Mouse (Mus musculus): ENCODE results near the gene Fchsd2.

The Fchsd2 gene

GRCm38 (mm10) chr7:101286891-101287290 is 194.2 kb downstream of the Fchsd2 start:
- DNase-seq (ENCODE audit: low read depth, low spot score): no peak

GRCm38 (mm10) chr7:101287820-101288219 is 195.2 kb downstream of the Fchsd2 start:
- no peak for DNase-seq (ENCODE audit: low read depth, low spot score)

- peak; percentile 34 for DNase-seq (ENCODE audit: low read depth, low spot score)
Measured at GRCm38 (mm10) chr7:101288436-101288835, 195.8 kb downstream of the Fchsd2 start.

GRCm38 (mm10) chr7:101290401-101290800 is 197.7 kb downstream of the Fchsd2 start:
- no peak for DNase-seq (ENCODE audit: low read depth, low spot score)

- no peak for DNase-seq (ENCODE audit: low read depth, low spot score)
Measured at GRCm38 (mm10) chr7:101291211-101291610, 198.5 kb downstream of the Fchsd2 start.

- no peak for DNase-seq (ENCODE audit: low read depth, low spot score)
Measured at GRCm38 (mm10) chr7:101291641-101292040, 199.0 kb downstream of the Fchsd2 start.

DNA sequence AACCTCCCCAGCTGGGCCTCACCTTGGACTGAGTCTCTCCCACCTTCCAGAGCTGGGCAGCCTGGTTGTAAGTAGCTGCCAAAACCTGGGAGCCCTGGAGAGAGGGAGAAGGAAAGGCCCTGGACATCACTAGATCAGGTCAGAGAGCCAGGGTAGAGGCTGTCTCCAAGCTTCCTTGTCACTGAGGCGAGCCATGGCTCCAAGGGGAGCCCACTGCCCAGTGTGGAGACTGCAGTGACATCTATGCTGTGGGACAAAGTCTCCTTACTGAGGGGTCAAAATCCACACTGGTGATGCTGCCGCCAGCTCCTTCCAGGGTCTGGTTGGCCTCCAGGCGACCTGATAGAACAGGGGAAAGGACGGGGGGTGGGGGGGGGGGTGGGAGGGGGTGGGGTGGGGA is 199.4 kb downstream of the Fchsd2 start:
- DNase-seq (ENCODE audit: low read depth, low spot score): no peak

GRCm38 (mm10) chr7:101292696-101293095 is 200.0 kb downstream of the Fchsd2 start:
- no peak for DNase-seq (ENCODE audit: low read depth, low spot score)

DNA sequence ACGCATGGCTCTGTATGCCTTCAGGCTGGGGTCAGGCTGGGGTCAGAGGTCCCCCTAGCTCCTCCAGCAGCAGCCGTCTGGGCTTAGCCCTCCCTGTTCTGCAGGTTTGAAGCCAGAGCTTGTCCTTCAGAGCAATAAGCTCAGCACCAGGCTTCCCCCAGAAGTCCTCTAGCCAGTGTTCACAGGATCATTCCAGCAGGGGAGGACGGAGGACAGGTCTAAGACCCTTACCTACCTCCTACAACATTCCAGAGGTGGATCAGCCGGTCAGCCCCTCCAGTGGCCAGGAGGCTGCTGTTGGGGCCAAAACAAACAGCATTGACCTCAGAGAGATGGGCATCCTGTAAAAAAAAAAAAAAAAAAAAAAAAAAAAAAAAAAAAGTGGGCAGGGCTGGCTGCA is 200.5 kb downstream of the Fchsd2 start:
- no peak for DNase-seq (ENCODE audit: low read depth, low spot score)

DNA sequence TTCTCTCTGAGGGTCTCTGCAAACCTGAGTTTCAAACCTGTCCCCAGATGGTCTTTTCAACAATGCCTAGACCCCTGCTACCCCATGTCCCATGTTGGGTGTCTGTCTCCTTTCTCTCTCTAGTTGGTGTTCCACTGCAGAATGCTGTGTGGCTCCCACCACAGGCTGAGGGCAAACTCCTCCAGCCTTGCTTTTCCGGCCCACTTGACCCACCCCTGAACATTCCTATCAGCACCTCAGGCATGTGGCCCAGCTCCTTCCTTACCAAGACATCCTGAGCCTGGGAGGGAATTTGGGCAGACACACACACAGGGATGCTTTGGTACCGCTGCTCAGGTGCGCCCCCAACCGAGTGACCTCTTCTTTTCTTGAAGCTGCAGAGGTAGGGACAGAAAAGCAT is 200.9 kb downstream of the Fchsd2 start:
- DNase-seq (ENCODE audit: low read depth, low spot score): no peak

- DNase-seq (ENCODE audit: low read depth, low spot score): peak; percentile 47
Measured at GRCm38 (mm10) chr7:101295438-101295837, 202.8 kb downstream of the Fchsd2 start.

- peak; percentile 91 for DNase-seq (ENCODE audit: low read depth, low spot score)
Measured at GRCm38 (mm10) chr7:101296252-101297022, 203.8 kb downstream of the Fchsd2 start.

DNA sequence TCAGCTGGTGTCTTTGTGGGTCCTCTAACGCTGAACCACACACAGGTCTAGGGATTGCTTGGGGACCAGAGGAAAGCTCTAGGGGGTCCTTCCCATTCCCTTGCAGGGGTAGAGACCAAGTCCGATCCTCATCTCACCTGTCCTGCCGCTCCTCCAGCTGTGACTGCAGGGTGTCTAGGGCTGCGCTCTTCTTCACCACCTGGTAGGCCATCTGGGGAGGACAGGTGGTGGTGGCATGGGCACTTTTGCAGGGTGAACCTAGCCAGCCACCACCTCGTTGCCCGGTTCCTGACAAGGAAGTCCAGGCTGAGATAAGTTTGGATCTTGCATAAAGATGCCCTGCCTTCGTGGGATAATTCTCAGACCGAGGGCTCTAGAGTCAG is 204.4 kb downstream of the Fchsd2 start:
- no peak for DNase-seq (ENCODE audit: low read depth, low spot score)

DNA sequence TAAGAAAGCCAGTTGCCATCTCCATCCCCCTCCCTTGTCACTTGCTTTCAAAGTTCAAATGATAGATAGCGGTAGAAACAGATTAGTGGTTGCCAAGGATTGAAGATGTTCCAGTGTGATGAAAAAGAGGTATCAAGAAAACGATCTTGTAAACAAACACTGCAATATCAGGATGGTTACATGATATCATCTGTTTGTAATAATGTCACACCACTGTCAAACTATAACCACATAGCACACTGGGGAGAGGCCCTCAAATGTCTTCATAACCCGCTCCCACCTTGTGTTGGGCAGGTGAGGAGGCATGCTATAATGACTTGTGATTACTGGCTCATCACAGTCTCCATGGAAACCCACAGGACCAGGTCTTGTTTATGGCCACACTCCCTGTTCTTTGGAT is 205.7 kb downstream of the Fchsd2 start:
- no peak for DNase-seq (ENCODE audit: low read depth, low spot score)

DNA sequence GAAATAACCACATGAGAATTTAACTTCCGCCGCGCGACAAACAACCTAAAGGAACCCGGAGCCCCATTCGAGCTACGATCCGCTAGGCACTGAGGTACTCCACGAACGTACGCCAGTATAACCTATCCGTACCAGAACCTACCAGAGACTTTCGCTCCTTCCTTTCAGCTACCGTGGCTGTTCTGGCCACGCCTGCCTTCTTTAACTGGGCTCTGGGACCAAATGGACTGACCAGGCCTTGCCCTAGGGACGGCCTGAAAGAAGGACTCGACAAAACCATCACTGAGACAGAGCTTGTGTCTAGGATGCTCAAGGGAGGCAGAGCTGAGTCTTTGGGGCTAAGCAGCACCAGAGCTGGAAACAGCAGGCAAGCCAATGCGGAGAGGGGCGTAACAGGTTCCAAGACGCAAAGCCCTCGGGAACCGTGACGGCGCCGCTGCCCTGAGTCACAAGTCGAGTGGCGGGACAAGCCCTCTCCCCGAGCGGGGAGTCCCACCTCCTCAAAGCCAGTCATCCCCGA is 208.8 kb downstream of the Fchsd2 start:
- DNase-seq (ENCODE audit: low read depth, low spot score): peak; percentile 83

DNA sequence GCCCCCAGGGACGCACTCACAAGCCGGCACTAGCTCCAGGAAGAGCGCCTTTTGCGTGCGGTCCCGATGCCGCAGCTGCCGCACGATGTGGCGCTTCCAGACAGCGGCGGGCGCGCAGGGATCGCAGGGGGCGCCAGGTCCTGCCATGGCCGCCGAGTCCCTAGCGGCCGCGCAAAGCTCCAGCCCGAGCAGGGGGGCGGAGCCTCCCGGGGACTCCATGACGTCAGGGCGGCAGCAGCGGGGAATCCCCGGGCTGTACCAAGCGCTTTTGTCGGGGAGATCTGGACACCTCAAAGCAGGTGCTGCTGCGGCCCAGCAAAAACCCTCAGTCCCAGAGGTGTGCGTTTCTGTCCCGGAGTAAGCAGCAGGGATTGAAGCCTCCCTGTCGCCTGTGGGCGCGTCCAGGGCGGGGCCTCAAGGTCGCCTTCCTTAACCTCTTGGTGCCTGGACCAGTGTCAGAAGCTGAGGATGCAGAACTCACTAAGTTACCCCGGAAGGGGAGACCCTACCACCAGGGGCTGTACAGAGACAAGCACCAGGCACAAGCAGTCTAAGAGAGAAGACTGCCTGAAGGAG is 209.3 kb downstream of the Fchsd2 start, which contains the start of gene Atg16l2:
Atg16l2 (minus strand) TSS at position 371 of the 576 bp plus-strand sequence.
- peak; percentile 96 for DNase-seq (ENCODE audit: low read depth, low spot score)

GRCm38 (mm10) chr7:101302691-101303090 is 210.0 kb downstream of the Fchsd2 start:
- DNase-seq (ENCODE audit: low read depth, low spot score): no peak

DNA sequence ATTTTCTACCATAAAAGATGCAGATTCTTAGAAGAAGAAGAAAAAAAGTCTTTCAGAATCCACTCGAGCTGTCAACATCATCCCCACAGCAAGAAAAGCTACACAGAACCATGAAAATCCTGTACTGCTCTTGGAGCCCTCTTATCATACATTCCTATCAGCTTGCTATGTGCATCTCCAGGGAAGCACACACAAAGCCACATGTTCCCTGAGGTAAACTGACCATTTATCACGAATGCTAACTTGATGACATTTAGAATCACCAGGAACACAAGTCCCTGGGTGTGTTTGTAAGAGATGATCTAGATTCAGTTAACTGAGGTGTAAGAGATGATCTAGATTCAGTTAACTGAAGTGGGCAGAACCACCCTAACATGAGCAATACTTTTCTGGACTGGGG is 214.2 kb downstream of the Fchsd2 start:
- no peak for DNase-seq (ENCODE audit: low read depth, low spot score)

- DNase-seq (ENCODE audit: low read depth, low spot score): no peak
Measured at GRCm38 (mm10) chr7:101309985-101310326, 217.3 kb downstream of the Fchsd2 start.

GRCm38 (mm10) chr7:101310327-101311028 is 217.8 kb downstream of the Fchsd2 start:
- peak; percentile 99 for DNase-seq (ENCODE audit: low read depth, low spot score)

DNA sequence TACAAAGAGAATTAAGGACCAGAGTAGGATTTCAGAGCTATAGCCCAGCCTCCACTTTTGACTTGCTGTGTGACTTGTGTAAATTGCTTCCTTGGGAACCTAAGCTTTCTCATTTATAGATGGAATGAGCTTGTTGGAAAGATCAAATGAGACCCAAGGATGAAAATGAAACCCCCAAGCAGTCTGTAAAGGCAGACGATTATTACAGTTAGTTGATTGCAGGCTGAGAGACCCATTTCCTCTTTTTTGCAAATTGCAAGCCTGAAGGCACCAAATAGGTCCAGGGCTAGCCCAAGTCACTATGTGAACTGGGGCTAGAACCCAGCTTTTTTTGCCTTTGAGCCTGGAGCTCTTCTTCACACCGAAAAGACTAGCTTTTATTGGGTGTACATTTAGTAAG is 218.4 kb downstream of the Fchsd2 start:
- DNase-seq (ENCODE audit: low read depth, low spot score): no peak

- DNase-seq (ENCODE audit: low read depth, low spot score): no peak
Measured at GRCm38 (mm10) chr7:101313033-101313432, 220.4 kb downstream of the Fchsd2 start.

- no peak for DNase-seq (ENCODE audit: low read depth, low spot score)
Measured at GRCm38 (mm10) chr7:101314396-101314795, 221.7 kb downstream of the Fchsd2 start.
